Mouse (Mus musculus) spleen, postnatal 36 days (tissue): ENCODE measurements around the gene Tnfaip3.

Source experiments
- DNase-seq, 2 experiments: peaks; one replicate each; pipeline ENCODE4 v3.0.0; 2022; ENCODE audit warnings: low spot score in 2 of 2, mixed read lengths in 1 of 2

The Tnfaip3 gene

GRCm38 (mm10) chr10:18964856-18965255 lies 50.6 kb downstream of the Tnfaip3 start:
- DNase-seq = peak; percentile 52 to 57

- no peak for DNase-seq
Measured at GRCm38 (mm10) chr10:18959777-18960492, 55.5 kb downstream of the Tnfaip3 start.

DNA sequence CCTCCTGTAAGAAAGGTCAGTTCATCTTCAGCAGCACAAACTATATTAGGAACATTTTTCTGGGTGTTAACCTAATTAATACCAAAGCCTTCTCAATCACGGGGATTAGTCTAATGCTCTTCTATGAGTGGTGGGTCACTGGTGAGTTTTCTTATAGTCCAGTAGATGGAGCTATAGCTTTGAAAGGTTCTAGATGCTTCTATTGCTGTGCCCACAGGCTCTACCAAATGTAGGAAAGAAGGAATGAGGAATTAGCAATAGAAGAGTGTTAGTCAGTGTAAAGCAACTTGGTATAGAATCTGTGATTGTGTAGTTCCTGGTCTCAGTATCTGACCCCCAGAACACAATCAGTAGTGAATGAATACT lies 61.8 kb downstream of the Tnfaip3 start:
- peak in 1 of 2 experiments; percentile 21 for DNase-seq

- no peak for DNase-seq
Measured at GRCm38 (mm10) chr10:18953011-18953705, 62.3 kb downstream of the Tnfaip3 start.
